Mouse (Mus musculus) brain, embryonic 14.5 days (tissue): ENCODE results near the gene Gm21962.

Experiments used
- CTCF ChIP-seq: fragments of 200-500 bp; IDR thresholded peaks from 2 replicates; pipeline ENCODE4 v1.5.1; 2012; ENCODE audit warnings: inconsistent platforms, mild to moderate bottlenecking, moderate library complexity, borderline replicate concordance; ENCODE audit not compliant: insufficient read depth, insufficient read length; ENCODE audit errors: extremely low read depth
- POLR2A ChIP-seq: fragments of 200-500 bp; IDR thresholded peaks from 2 replicates; pipeline ENCODE4 v1.6.1; 2012; ENCODE audit warnings: mild to moderate bottlenecking, inconsistent platforms, borderline replicate concordance; ENCODE audit not compliant: poor library complexity, insufficient read depth, insufficient read length, severe bottlenecking; ENCODE audit errors: extremely low read depth

DNA sequence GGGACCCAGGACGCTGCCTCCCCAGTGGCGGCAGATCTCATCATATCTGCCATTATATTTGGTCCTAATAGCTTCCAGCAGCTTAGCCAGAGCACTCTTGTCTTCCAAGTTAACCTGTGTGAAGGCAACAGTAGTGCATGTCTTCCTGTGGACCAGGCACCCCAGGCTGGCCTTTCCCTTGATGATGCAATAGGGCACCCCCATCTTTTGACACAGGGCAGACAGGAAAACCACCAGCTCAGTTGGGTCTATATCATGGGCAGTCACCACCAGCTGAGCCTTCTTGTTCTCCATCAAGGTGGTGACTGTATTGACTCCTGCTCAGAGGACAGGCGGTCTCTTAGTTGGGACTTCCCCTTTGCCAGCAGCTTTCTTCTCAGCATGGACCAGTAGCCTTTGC, 27.2 kb upstream of the Gm21962 start:
- no peak for TF ChIP-seq CTCF
- no peak for TF ChIP-seq POLR2A
